Mouse (Mus musculus): ENCODE data around the gene Ccdc51. TPM values are rescaled to one million over a fixed set of nuclear protein-coding genes. Genes with fewer than 3 reads are reported as not detected.

Gene Ccdc51
- polyA plus RNA-seq (2015; fragmentation: Nextera tagmentation; extraction: Ambion mirVana), result 7.1 and 9.1 TPM in 2 replicates

GRCm38 (mm10) chr9:109082124-109082800 is at the start of gene Ccdc51, which contains the start of gene Tma7:
Gene Ccdc51, plus strand, starts transcription at chr9:109082493.
Gene Tma7, minus strand, starts transcription at chr9:109082587.

DNA sequence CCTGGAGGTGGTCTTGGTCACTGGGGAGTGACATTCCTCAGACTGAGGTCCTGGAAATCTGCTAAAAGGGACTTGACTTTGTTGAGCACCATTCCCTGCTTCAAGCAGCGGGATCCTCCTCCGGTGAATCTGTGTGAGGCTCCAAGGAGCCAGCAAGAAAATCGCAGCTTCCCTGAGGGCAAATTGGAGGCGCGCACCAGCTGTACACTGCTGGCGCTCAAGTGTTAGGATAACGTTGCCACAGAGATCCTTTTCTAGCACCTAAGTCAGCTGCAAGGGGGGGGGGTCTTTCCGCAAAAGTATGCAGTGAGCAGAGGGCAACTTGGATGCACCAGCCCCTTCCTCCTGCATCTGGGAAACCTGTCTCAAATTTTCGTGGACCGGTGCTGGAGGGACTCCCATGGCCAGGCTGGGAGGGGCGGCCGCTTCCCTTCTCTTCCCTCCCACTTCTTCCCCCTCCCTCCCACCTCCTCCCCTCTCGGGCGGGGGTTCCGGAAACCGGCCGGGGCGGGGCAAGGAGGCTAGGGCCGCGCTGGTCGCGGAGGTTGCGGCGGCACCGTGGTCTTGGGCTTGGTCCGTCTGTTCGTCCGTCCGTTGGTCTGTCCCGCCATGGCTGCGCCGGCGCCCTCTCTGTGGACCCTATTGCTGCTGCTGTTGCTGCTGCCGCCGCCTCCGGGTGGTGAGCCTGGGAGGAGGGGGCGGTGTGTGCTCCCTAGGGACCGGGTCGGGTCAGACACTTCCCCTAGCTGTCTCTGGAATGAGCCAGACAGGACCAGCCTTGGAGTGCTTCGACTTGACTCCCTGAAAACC is 44.0 kb upstream of the Ccdc51 start, which contains the start of gene Shisa5:
Gene Shisa5 (plus strand): TSS at position 480 of the 810 bp plus-strand sequence.

DNA sequence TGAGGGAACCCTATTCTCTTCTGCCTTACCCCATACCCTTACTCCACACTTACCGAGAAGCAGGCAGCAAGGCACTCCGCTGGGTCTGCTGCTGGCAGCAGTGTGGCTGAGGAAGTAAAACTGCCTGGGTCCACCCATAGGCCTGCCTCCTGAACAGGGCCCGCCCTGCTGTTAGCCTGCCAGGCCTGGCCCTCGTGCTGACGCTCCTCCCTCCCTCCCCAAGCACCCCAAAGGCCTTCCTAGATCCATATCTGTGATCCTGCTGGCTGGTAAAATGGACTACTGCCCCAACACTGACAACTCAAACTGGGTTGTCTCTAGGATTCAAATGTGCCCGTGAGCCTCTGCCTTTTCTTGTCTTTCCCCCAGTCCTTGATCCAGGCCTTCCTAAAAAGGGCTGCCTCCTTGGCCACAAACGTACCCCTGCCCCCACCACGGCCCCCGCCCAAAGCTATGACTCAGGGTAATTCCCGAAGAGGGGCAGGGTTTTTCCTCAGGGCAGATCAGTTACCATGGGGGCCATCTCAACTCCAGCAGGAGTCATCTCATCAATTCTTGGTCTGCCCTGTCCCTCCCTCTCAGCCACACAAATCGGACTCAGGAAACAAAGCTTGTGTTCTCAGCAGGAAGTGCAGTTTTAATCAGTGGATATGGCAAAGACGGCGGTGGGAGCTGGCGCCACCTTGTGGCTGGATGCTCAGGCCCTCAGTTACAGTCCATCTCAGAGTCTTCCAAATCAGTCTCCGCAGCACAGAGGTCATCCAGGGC is 23.0 kb upstream of the Ccdc51 start, which contains the start of gene Trex1:
Gene Trex1 (minus strand): TSS at position 599 of the 768 bp plus-strand sequence.

DNA sequence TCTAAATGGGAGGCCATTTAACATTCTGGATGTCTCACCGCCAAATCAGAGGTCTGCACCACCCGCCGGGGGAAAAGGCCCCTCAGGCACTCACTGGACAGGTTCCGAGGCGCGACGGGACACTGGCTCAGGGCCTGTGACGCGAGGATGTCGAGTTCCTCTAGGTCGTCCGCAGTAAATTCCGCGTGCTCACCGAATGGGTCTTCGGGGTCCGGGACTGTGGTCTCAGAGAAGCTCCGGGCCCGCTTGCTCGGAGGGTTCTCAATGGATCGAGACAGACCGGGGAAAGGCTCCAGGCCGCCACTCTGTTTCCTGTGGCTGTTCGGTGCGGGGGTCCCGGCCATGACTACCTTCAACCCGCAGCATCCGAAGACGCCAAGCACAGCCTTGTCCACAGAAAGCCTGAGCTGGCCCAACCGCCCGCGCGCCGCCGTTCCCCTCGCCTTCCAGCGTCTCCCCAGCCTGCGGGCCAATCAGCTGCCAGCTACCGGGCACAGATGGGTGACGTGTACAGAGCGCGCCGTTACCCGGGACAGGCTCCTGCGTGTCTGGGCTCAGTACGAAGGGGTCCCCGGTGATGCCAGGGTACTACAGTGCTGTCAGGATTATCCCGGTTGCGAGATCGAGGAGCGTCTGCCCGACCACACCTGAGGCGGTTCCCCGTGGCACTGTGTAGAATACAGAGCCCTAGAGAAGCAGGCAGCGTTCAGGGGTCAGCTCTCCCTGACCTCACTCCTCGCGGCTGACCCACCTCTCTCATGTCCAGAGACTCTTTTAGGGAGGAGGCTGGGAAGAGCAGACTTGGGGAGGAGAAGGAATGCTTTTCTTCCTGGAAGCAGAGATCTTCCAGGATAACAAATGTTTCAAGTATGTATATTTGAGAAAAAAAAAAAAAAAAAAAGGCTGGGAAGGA is 8.4 kb upstream of the Ccdc51 start, which contains the start of gene Atrip:
Gene Atrip (minus strand): TSS at position 464 of the 913 bp plus-strand sequence.

DNA sequence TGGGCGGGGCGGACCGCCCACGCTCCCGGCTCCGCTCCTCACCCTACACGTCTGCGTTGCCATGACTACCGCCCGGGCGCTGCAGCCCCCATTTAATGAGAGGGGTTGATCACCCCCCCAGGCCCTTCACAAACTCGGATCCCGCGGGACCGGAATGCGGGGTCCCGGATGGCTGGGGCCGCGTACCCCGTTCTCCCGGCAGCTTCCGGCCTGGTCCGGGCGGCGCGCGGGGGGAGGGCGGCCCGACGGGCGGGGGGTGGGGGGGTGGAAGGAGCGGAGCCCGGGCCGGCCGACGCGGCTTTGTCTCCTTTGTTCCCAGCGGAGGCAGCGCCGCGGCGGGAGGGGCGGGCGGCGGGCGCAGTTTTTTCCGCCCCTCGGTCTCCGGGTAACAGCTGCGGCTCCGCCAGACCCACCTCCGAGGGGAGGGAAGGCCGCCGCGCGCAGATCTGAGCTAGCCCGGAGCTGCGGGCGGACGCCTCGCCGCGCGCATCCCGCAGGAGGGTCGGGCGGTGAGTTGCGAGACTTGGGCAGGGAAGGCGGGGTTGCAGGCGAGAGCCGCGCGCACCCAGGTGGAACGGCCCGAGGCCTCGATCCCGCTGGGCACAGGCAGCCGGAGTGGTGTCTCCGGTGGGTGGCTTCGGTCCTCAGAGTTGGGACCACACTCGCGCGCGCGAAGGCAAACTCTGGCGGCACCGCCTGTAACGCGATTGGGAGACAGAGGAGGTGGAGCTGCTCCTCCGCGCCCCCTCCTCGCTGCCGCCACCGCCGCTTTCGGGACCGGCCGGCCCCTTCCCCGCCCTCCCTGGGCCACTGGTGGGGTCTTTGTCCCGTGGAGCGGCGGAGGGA is 13.1 kb downstream of the Ccdc51 start, which contains the start of gene Plxnb1:
Gene Plxnb1 (plus strand): TSS at position 253 of the 846 bp plus-strand sequence.

Other genes with a start within 250 kb of the Ccdc51 start
- 5.2 and 5.4 TPM in 2 replicates for gene Slc26a6, start 229.2 kb upstream of the Ccdc51 start, polyA plus RNA-seq (2015; fragmentation: Nextera tagmentation; extraction: Ambion mirVana)
- gene Tmem89, start 167.9 kb upstream of the Ccdc51 start, polyA plus RNA-seq (2015; fragmentation: Nextera tagmentation; extraction: Ambion mirVana), result not detected in 2 replicates
- 369 and 386 TPM in 2 replicates for gene Uqcrc1, start 145.9 kb upstream of the Ccdc51 start, polyA plus RNA-seq (2015; fragmentation: Nextera tagmentation; extraction: Ambion mirVana)
- gene Col7a1, start 128.9 kb upstream of the Ccdc51 start, polyA plus RNA-seq (2015; fragmentation: Nextera tagmentation; extraction: Ambion mirVana), result 2.6 and 3.5 TPM in 2 replicates
- not detected in 2 replicates for gene Ucn2, start 96.5 kb upstream of the Ccdc51 start, polyA plus RNA-seq (2015; fragmentation: Nextera tagmentation; extraction: Ambion mirVana)
- 6.9 and 8.0 TPM in 2 replicates for gene Pfkfb4, start 90.7 kb upstream of the Ccdc51 start, polyA plus RNA-seq (2015; fragmentation: Nextera tagmentation; extraction: Ambion mirVana)
- 134 and 166 TPM in 2 replicates for gene Shisa5, start 43.9 kb upstream of the Ccdc51 start, polyA plus RNA-seq (2015; fragmentation: Nextera tagmentation; extraction: Ambion mirVana)
- 18.5 and 25.6 TPM in 2 replicates for gene Trex1, start 22.8 kb upstream of the Ccdc51 start, polyA plus RNA-seq (2015; fragmentation: Nextera tagmentation; extraction: Ambion mirVana)
- gene Atrip, start 8.4 kb upstream of the Ccdc51 start, polyA plus RNA-seq (2015; fragmentation: Nextera tagmentation; extraction: Ambion mirVana), result 13.7 and 17.2 TPM in 2 replicates
- gene Tma7, start 94 bp downstream of the Ccdc51 start, polyA plus RNA-seq (2015; fragmentation: Nextera tagmentation; extraction: Ambion mirVana), result 350 and 394 TPM in 2 replicates
- gene Plxnb1, start 12.9 kb downstream of the Ccdc51 start, polyA plus RNA-seq (2015; fragmentation: Nextera tagmentation; extraction: Ambion mirVana), result 3.3 and 3.7 TPM in 2 replicates
- gene Fbxw21, start 79.5 kb downstream of the Ccdc51 start, polyA plus RNA-seq (2015; fragmentation: Nextera tagmentation; extraction: Ambion mirVana), result 0.08 and 0.14 TPM in 2 replicates
- gene Fbxw13, start 113.5 kb downstream of the Ccdc51 start, polyA plus RNA-seq (2015; fragmentation: Nextera tagmentation; extraction: Ambion mirVana), result not detected in 2 replicates
- 0.48 TPM in 1 of 2 replicates, not detected in the other for gene Fbxw20, start 152.3 kb downstream of the Ccdc51 start, polyA plus RNA-seq (2015; fragmentation: Nextera tagmentation; extraction: Ambion mirVana)
- gene Fbxw14, start 205.2 kb downstream of the Ccdc51 start, polyA plus RNA-seq (2015; fragmentation: Nextera tagmentation; extraction: Ambion mirVana), result 0.30 and 0.59 TPM in 2 replicates